Mouse (Mus musculus): Measurements from ENCODE around the gene Wnk2.

Gene Wnk2

GRCm38 (mm10) chr13:49178839-49179585 lies 31.2 kb upstream of the Wnk2 start:
- no peak for DNase-seq (ENCODE audit: low read depth, low spot score)

GRCm38 (mm10) chr13:49175509-49175908 lies 27.7 kb upstream of the Wnk2 start:
- DNase-seq (ENCODE audit: low read depth, low spot score) = no peak

GRCm38 (mm10) chr13:49172971-49173596 lies 25.3 kb upstream of the Wnk2 start:
- peak; percentile 64 for DNase-seq (ENCODE audit: low read depth, low spot score)

GRCm38 (mm10) chr13:49172335-49172734 lies 24.5 kb upstream of the Wnk2 start:
- DNase-seq (ENCODE audit: low read depth, low spot score) = no peak

- DNase-seq (ENCODE audit: low read depth, low spot score) = no peak
Measured at GRCm38 (mm10) chr13:49171729-49172128, 23.9 kb upstream of the Wnk2 start.

- DNase-seq (ENCODE audit: low read depth, low spot score) = no peak
Measured at GRCm38 (mm10) chr13:49170623-49171022, 22.8 kb upstream of the Wnk2 start.

- DNase-seq (ENCODE audit: low read depth, low spot score) = no peak
Measured at GRCm38 (mm10) chr13:49169448-49170207, 21.8 kb upstream of the Wnk2 start.

- DNase-seq (ENCODE audit: low read depth, low spot score) = no peak
Measured at GRCm38 (mm10) chr13:49167081-49167480, 19.3 kb upstream of the Wnk2 start.

- DNase-seq (ENCODE audit: low read depth, low spot score) = no peak
Measured at GRCm38 (mm10) chr13:49163645-49164044, 15.8 kb upstream of the Wnk2 start.

GRCm38 (mm10) chr13:49162722-49163121 lies 14.9 kb upstream of the Wnk2 start:
- DNase-seq (ENCODE audit: low read depth, low spot score) = no peak

- DNase-seq (ENCODE audit: low read depth, low spot score) = no peak
Measured at GRCm38 (mm10) chr13:49161236-49161635, 13.4 kb upstream of the Wnk2 start.

GRCm38 (mm10) chr13:49158040-49158713 lies 10.4 kb upstream of the Wnk2 start:
- no peak for DNase-seq (ENCODE audit: low read depth, low spot score)

GRCm38 (mm10) chr13:49156645-49157044 lies 8.8 kb upstream of the Wnk2 start:
- DNase-seq (ENCODE audit: low read depth, low spot score) = no peak

- no peak for DNase-seq (ENCODE audit: low read depth, low spot score)
Measured at GRCm38 (mm10) chr13:49154621-49155020, 6.8 kb upstream of the Wnk2 start.

GRCm38 (mm10) chr13:49154028-49154427 lies 6.2 kb upstream of the Wnk2 start:
- DNase-seq (ENCODE audit: low read depth, low spot score) = no peak

GRCm38 (mm10) chr13:49148687-49149086 lies 873 bp upstream of the Wnk2 start:
- DNase-seq (ENCODE audit: low read depth, low spot score) = no peak

- DNase-seq (ENCODE audit: low read depth, low spot score) = no peak
Measured at GRCm38 (mm10) chr13:49147007-49147857, 582 bp downstream of the Wnk2 start.

GRCm38 (mm10) chr13:49146698-49147006 lies 1.2 kb downstream of the Wnk2 start:
- DNase-seq (ENCODE audit: low read depth, low spot score) = no peak

GRCm38 (mm10) chr13:49146040-49146697 lies 1.6 kb downstream of the Wnk2 start:
- no peak for DNase-seq (ENCODE audit: low read depth, low spot score)

- no peak for DNase-seq (ENCODE audit: low read depth, low spot score)
Measured at GRCm38 (mm10) chr13:49145396-49145795, 2.4 kb downstream of the Wnk2 start.

GRCm38 (mm10) chr13:49144451-49144850 lies 3.4 kb downstream of the Wnk2 start:
- DNase-seq (ENCODE audit: low read depth, low spot score) = no peak
